Mouse (Mus musculus): ENCODE results near the gene Gm17409. TPM values are rescaled to one million over a fixed set of nuclear protein-coding genes. Genes with fewer than 3 reads are reported as not detected.
A peak's percentile ranks its signal among the peaks of the same experiment; 100 is the strongest.

Gm17409 gene
- total and polyA plus RNA-seq, 3 experiments = not detected

GRCm38 (mm10) chr2:58479536-58479935 is 9.6 kb downstream of the Gm17409 start:
- Histone ChIP-seq H3K36me3 (replicated peaks in 1 of 2; ENCODE audit: control insufficient read depth in 1 of 2, insufficient read depth in 1 of 2, low read length in 1 of 2) (no peaks in the 10 kb centered on the region), H3K4me1 (ENCODE audit: control insufficient read depth in 1 of 2, insufficient read depth in 2 of 2) (peaks cover 0 to 4% of the 10 kb centered on the region in 2 experiments; a peak in 1 of 4 replicates), H3K9me3 (replicated peaks; ENCODE audit: low read length) (no peaks in the 10 kb centered on the region), H3K79me2 (replicated peaks; ENCODE audit: control insufficient read depth, extremely low read depth, insufficient read depth, poor library complexity, severe bottlenecking) (no peaks in the 10 kb centered on the region), H3K4me3 (replicated peaks in 1 of 3; ENCODE audit: low read depth in 2 of 3, low read length in 2 of 3, poor library complexity in 1 of 3) (no peak overlapping the region), H3K9ac (ENCODE audit: insufficient read depth, low read depth) (no peak overlapping the region), H3K4me2 (ENCODE audit: insufficient read depth, low read depth, poor library complexity, severe bottlenecking) (no peak overlapping the region), H3K27me3 (replicated peaks) (no peaks in the 10 kb centered on the region), H3K27ac (ENCODE audit: insufficient read depth, low read depth) (no peak overlapping the region)
- in situ Hi-C loops (cut with MboI; ENCODE audit: low pct_ligation_motif_present, low pct_unique_long_range_greater_than_20kb, low sequenced_read_pairs) (loop anchor here (10.0 kb wide), 1 partner anchor 185 kb away; no protein-coding TSS in a partner anchor), dilution Hi-C loops (cut with MboI; ENCODE audit: extremely low pct_ligation_motif_present, extremely low pct_unique_long_range_greater_than_20kb, low sequenced_read_pairs) (no loop called here)
- no peak for DNase-seq (ENCODE audit: extremely low read depth)
- no peak for TF ChIP-seq ZMIZ1 (IDR thresholded peaks at IDR 0.05; ENCODE audit: low read depth, low read length)
- no peak for TF ChIP-seq EP300 (IDR thresholded peaks at IDR 0.05; ENCODE audit: low read length)
- TF ChIP-seq BHLHE40 (IDR thresholded peaks at IDR 0.05; ENCODE audit: low read depth, low read length) = no peak
- no peak for TF ChIP-seq POLR2A (IDR thresholded peaks at IDR 0.05; ENCODE audit: low read depth, low read length)
- TF ChIP-seq MYC (IDR thresholded peaks at IDR 0.05; ENCODE audit: low read depth, low read length) = no peak
- no peak for TF ChIP-seq JUN (IDR thresholded peaks at IDR 0.05; ENCODE audit: insufficient read depth, low read depth, low read length)
- no peak for TF ChIP-seq JUND (conservative IDR thresholded peaks at IDR 0.05; ENCODE audit: low read depth, low read length)
- no peak for TF ChIP-seq E2F4 (IDR thresholded peaks at IDR 0.05; ENCODE audit: insufficient replicate concordance, low read depth, low read length)

DNA sequence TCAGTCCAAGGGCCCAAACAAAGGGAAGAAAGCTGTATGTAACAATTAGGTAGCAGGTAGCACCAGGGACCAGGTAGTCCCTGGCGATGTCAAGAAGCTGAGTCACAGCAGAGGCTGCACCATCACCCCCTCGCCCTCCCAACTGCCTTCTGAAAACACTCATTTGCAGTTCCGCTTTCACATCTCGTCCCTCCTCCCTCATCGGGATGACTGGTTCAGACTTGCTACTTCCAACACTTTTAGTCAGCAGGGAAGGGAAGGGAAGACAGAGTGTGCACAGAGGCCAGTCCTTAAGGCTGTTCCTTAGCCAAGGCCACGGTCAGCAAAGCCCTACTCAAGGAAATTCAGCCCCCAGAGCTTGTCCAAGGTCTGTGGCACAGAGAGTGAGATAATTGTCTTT is 10.8 kb downstream of the Gm17409 start:
- Histone ChIP-seq H3K9ac (ENCODE audit: insufficient read depth, low read depth) (no peak overlapping the region), H3K9me3 (replicated peaks; ENCODE audit: low read length) (no peaks in the 10 kb centered on the region), H3K4me3 (replicated peaks in 1 of 3; ENCODE audit: low read depth in 2 of 3, low read length in 2 of 3, poor library complexity in 1 of 3) (no peak overlapping the region), H3K27ac (ENCODE audit: insufficient read depth, low read depth) (no peak overlapping the region), H3K36me3 (replicated peaks in 1 of 2; ENCODE audit: control insufficient read depth in 1 of 2, insufficient read depth in 1 of 2, low read length in 1 of 2) (no peaks in the 10 kb centered on the region), H3K4me2 (ENCODE audit: insufficient read depth, low read depth, poor library complexity, severe bottlenecking) (no peak overlapping the region), H3K27me3 (replicated peaks) (no peaks in the 10 kb centered on the region), H3K4me1 (ENCODE audit: control insufficient read depth in 1 of 2, insufficient read depth in 2 of 2) (peaks cover 0 to 4% of the 10 kb centered on the region in 2 experiments; a peak in 1 of 4 replicates), H3K79me2 (replicated peaks; ENCODE audit: control insufficient read depth, extremely low read depth, insufficient read depth, poor library complexity, severe bottlenecking) (no peaks in the 10 kb centered on the region)
- TF ChIP-seq RCOR1 (conservative IDR thresholded peaks at IDR 0.05; ENCODE audit: low read depth, low read length) = no peak
- TF ChIP-seq MAFK (IDR thresholded peaks at IDR 0.05; ENCODE audit: insufficient replicate concordance, low read length) = no peak
- no peak for TF ChIP-seq EP300 (IDR thresholded peaks at IDR 0.05; ENCODE audit: low read length)
- no peak for TF ChIP-seq ZNF384 (IDR thresholded peaks at IDR 0.05; ENCODE audit: low read depth, low read length)
- TF ChIP-seq CHD2 (IDR thresholded peaks at IDR 0.05; ENCODE audit: low read length) = no peak
- TF ChIP-seq PAX5 (IDR thresholded peaks at IDR 0.05; ENCODE audit: low read length) = no peak
- TF ChIP-seq ETS1 (conservative IDR thresholded peaks at IDR 0.05; ENCODE audit: low read depth, low read length) = no peak
- no peak for TF ChIP-seq HCFC1 (IDR thresholded peaks at IDR 0.05; ENCODE audit: low read depth, low read length)
- peak; percentile 37 for DNase-seq (ENCODE audit: extremely low read depth)
- in situ Hi-C loops (cut with MboI; ENCODE audit: low pct_ligation_motif_present, low pct_unique_long_range_greater_than_20kb, low sequenced_read_pairs) = no loop called here
- dilution Hi-C loops (cut with MboI; ENCODE audit: extremely low pct_ligation_motif_present, extremely low pct_unique_long_range_greater_than_20kb, low sequenced_read_pairs) = no loop called here

Measured in CH12.LX (cell line).